Mouse (Mus musculus): ENCODE data around the gene Fgf8. TPM values are rescaled to one million over a fixed set of nuclear protein-coding genes. Genes with fewer than 3 reads are reported as not detected.

Fgf8 gene
- total RNA-seq, 2 experiments from 2014 or later, result not detected

- no peak for DNase-seq (ENCODE audit: low spot score in 2 of 2)
Measured at GRCm38 (mm10) chr19:45748691-45749242, 6.1 kb upstream of the Fgf8 start.

- no peak for DNase-seq (ENCODE audit: low spot score in 2 of 2)
Measured at GRCm38 (mm10) chr19:45748206-45748605, 5.5 kb upstream of the Fgf8 start.

DNA sequence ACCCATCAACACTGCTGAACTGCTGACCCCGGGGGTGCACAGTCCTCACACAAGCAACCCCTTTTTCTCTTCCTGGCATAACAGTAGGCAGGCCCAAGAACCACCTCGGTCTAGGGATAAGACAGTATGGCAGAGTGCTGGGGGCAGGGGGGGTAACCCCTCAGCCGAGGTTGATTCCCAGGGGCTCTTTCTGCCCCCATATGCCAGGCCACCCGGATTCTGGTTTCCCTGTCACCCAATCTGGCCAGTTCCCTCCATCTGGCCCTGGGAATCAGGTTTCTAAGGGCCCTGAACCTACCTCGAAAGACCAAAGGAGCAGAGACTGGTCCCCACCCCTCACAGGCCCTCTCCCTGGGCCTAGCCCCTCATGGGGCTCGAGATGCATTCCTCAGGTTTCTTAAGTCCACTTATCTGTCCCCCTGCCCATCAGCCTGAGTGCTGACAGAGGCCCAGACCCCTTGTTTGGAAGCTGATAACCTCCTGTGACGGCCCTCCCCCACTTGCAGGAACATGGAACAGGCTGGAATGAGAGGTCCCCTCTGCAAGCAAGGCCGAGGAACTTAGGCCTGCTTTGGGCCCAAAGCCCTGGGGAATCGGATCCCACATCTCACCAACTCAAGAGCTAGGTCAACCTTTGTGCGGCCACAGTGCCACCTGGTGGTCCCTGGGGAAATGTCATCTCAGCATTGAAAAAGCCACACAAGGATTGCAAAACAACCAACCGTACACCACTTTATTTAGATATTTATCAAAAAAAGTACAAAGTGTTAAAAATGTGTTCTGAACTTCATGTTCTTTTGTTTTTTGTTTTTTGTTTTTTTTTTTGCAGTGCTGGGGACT lies 4.5 kb upstream of the Fgf8 start:
- DNase-seq (ENCODE audit: low spot score in 2 of 2), result peak; percentile 93 to 94

DNA sequence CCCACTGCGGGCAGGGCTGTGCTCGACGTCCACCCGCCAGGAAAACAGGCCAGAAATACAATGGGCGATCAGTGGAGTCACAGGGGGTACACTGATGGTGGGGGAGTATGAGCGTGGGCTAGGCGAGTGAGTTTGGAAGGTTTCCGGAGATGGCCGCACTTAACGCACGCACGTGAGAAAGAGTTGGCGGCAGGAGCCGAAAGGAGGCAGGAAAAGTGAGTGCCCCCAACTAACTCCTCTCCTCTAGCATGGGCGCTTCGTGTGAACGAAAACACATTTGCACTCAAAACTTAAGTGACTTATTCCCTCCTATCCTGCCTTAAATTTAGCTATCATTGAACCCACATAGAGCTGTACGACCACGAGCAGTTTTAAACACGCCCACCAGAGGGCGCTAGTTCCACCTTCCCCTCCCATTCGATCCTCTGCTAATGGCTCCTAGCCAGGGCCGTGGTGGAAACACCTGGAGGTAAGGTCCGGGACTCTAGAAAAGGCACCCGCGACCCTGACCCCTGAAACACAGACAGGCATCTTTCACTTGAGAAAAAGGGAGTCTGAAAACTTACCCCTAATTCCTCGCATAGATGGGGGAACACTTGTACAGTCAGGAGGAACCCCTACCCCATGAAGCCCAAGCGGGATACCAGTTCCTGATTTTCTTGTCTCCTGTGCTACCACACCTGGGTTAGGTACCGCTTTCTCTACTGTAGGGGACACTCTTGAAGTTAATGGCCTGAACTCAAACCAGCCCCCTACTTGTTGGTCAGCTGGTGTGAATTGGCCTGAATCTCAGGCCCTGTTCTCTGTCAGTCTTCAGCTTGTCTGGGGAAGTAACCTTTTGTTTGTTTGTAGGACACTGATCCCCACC lies 3.7 kb upstream of the Fgf8 start:
- DNase-seq (ENCODE audit: low spot score in 2 of 2), result peak; percentile 73 to 83

GRCm38 (mm10) chr19:45745344-45746152 lies 2.8 kb upstream of the Fgf8 start:
- no peak for DNase-seq (ENCODE audit: low spot score in 2 of 2)

GRCm38 (mm10) chr19:45743619-45744018 lies 904 bp upstream of the Fgf8 start:
- no peak for DNase-seq (ENCODE audit: low spot score in 2 of 2)

DNA sequence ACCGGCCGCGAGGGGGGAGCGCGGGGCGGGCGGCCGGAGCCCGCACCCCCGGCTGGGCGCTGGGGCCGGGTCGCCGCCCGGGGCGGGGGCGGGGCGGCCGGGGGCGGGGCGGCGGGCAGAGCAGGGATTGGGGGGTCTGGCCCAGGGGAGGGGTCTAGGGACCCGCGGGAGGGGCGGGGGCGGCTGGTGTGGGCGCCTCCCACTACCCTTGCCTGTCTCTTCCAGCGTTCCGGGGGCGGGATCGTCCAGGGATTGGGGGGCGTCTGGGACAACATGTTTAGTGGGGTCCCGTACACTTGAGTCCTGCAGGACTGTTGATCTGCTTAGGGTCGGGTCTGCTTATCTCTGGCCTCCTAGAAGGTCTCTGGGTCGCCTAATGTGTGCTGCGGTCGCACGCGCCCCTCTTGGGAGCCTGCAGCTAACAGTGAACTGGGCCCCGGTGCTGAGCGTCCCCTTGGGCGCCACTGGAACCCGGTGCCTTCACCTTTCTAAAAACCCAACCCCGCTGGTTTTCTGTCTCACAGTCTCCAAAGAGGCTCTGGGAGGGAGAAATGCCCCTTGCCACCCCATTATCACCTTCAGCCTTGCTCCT lies 365 bp upstream of the Fgf8 start:
- DNase-seq (ENCODE audit: low spot score in 2 of 2), result no peak

- DNase-seq (ENCODE audit: low spot score in 2 of 2), result no peak
Measured at GRCm38 (mm10) chr19:45741431-45742217, 1.1 kb downstream of the Fgf8 start.

- no peak for DNase-seq (ENCODE audit: low spot score in 2 of 2)
Measured at GRCm38 (mm10) chr19:45740817-45741216, 1.9 kb downstream of the Fgf8 start.

- no peak for DNase-seq (ENCODE audit: low spot score in 2 of 2)
Measured at GRCm38 (mm10) chr19:45740233-45740632, 2.5 kb downstream of the Fgf8 start.

DNA sequence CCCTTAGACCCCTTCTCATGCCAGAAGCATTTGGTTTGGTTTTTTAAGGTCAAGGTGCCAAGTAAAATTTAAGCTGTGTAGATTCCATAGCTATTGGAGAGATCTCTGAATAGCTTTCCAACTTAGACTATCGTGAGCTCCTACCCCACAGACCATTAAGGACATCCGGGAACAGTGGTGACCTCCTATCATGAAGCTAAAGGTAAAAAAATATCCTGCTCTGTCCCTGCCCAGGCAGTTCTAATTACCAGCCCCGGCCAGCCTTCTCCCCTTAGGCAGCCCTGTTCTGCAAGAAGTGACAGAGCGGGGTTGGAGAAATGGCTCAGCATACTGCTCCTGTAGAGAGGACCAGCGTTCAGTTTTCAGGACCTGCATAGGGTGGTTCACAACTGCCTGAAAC lies 4.2 kb downstream of the Fgf8 start:
- DNase-seq (ENCODE audit: low spot score in 2 of 2), result no peak

DNA sequence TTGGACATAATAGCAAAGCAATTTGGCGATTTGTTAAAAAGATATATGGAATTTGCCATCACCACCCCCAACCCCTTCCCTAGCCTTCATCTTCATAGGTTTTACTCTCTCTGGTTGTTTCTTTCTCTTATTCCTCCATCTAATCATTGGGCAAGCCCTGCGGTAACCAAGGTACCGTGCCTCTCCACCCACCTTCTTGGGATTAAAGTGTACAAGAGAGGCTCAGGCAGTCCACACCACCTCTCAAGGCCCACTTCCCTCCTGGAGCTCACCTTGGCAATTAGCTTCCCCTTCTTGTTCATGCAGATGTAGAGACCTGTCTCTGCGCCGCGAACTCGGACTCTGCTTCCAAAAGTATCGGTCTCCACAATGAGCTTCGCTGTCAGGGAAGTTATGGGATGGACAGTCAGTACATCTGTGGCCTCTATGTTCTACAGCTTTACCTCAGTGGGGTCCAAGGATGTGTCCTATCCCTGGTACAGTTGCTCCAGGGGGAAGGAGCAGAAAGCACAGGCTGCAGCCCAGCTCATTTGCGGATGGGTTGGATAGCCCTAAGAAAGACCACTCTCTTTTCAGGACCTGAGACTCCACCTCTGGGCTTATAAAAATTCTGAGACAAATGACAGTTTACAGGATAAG lies 4.8 kb downstream of the Fgf8 start:
- no peak for DNase-seq (ENCODE audit: low spot score in 2 of 2)

GRCm38 (mm10) chr19:45737208-45737845 lies 5.4 kb downstream of the Fgf8 start:
- no peak for DNase-seq (ENCODE audit: low spot score in 2 of 2)

DNA sequence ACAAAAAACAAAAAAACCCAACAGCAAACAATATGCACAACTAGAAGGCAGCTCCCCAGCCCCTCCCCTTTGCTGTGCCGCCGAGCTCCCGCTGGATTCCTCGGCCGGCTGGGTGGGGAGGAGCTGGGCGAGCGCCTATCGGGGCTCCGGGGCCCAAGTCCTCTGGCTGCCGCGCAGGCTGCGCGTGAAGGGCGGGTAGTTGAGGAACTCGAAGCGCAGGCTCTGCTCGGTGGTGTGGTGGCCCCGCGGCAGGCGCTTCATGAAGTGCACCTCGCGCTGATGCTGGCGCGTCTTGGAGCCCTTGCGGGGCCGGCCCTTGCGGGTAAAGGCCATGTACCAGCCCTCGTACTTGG lies 5.9 kb downstream of the Fgf8 start:
- peak; percentile 28 to 41 for DNase-seq (ENCODE audit: low spot score in 2 of 2)

DNA sequence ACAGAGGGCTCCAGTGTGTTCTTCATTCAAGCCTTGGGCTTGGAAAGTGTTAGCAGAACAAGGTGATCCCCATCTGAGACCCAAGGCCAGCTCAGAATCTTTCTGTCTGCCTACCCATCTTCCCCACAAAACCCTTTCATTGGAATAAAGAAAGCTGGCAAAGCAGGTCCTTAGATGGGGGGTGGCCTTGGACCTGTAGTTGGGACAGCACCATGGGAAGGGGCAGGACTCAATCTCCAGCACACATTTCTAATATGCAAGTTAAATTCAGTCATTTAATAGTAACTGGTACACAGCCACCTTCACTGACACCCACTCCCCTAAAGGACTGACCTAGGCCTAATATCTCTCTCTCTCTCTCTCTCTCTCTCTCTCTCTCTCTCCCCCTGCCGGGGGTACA lies 6.5 kb downstream of the Fgf8 start:
- no peak for DNase-seq (ENCODE audit: low spot score in 2 of 2)

DNA sequence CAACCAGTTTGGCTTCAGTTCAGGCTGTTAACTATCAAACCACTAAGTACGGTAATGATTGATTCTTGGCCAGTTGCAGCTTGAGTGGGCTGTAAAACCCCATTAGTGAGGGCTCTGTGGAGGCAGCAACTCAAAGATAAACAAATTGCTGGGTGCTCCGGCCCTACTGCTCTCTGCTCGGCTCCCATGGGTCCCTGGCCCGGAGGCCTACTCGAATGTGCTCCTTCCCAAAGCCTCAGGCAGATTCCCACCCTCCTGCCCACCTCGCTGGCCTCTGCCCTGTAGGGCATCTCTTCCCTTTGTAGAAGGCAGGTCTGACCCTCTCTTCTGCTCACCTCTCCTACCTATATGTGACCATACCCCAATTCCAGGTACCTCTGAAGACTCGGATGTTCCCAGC lies 8.0 kb downstream of the Fgf8 start:
- DNase-seq (ENCODE audit: low spot score in 2 of 2), result no peak

DNA sequence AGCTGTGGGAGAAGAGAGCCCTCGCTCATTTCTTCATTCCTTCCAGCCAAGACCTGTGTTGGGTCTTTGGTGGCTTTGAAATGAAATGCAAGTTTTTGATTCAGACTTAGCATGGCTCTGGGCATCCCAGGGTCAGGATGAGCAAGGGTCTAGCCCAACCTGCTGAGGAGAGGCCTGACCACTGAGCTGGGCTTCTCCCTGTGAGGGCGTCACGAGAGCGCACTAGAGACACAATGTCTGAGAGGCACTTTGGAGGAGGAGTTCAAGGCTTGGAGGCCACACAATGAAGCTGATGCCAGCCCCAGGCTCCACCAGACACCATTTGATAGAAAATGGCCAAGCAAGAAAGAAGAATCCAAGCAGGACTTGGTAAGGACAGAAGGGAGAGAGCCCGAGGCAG lies 8.5 kb downstream of the Fgf8 start:
- no peak for DNase-seq (ENCODE audit: low spot score in 2 of 2)

- no peak for DNase-seq (ENCODE audit: low spot score in 2 of 2)
Measured at GRCm38 (mm10) chr19:45733564-45733963, 9.2 kb downstream of the Fgf8 start.

- no peak for DNase-seq (ENCODE audit: low spot score in 2 of 2)
Measured at GRCm38 (mm10) chr19:45731658-45732057, 11.1 kb downstream of the Fgf8 start.

Measured in layer of hippocampus, postnatal 10 days (tissue).